Mouse (Mus musculus): ENCODE data around the gene Ube2r2. TPM values are rescaled to one million over a fixed set of nuclear protein-coding genes. Genes with fewer than 3 reads are reported as not detected.

Ube2r2 gene
- polyA plus RNA-seq, 1 experiment from 2014 or later: 86.1 TPM

DNA sequence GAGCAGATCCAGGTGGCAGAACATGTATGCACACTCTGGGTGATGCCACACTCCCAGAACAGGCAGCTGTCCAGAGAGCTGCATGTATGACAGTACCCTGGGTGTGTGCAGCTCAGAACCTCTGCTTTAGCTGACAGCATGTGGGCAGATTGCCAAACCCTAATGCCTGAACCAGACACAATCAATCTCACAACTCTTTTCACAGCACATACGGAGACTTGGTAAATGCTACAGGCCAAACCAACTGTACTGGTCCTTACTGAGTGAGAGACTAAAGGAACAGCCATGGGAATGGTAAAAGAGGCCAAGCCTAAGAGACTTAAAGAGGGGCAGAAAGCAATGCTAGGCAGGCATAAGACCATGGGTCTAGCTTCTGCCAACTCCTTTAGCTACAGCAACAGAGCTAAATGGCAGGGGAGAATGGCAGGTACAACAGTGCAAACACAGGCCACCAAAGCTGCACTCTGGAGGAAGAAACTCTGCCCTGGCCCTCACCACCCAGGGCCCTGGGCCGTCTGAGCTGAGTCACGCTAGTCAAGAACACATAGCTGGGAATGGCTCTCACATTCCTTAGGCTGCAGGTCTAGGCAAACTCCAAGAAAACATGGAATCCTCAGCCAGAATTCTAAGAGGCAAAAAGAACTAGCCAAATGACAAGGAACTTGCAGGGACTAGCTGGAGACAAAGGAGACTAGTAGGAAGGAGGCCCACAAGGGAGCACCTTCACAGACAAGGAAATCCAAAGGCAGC lies 61.5 kb downstream of the Ube2r2 start:
- Histone ChIP-seq H3K4me2 (replicated peaks; ENCODE audit: low read depth, low read length) (no peak overlapping the region), H3K36me3 (ENCODE audit: insufficient read depth, low read length) (peaks cover 84% of the 10 kb centered on the region), H3K9me3 (ENCODE audit: low read length) (no peaks in the 10 kb centered on the region), H3K9ac (replicated peaks; ENCODE audit: low read length) (no peak overlapping the region), H3K27ac (ENCODE audit: low read length) (no peak overlapping the region), H3K4me3 (ENCODE audit: low read length) (no peak overlapping the region), H3K4me1 (ENCODE audit: insufficient read depth, low read length) (no peaks in the 10 kb centered on the region), H3K27me3 (ENCODE audit: insufficient read depth, low read length) (no peaks in the 10 kb centered on the region)
- 76% methylated on average over 3 of the region's 3 CpGs for WGBS
- ATAC-seq (ENCODE audit: low FRiP score, low TSS enrichment): no peak

DNA sequence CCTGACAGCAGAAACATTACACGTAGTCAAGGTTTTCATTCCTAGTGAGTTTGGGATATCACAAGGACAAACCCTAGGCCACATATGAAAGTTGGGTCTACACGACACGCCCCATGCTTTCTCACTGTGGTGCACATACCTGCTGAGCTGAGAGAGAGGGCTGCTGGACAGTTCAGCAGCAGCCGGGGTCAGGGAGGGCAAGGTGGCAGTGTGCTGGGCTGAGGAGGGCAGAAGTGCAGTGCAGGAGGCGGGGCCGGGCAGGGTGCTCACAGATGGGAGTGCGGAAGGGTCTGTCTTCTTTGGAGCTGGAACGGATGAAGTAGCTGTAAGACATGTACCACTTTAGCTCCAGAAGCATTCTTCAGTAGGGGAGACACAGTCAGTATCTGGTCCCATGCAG lies 66.6 kb downstream of the Ube2r2 start:
- H3K4me1 ChIP-seq (ENCODE audit: insufficient read depth, low read length): no peaks in the 10 kb centered on the region
- H3K36me3 ChIP-seq (ENCODE audit: insufficient read depth, low read length): peaks cover 92% of the 10 kb centered on the region
- no peak overlapping the region for H3K4me2 ChIP-seq (replicated peaks; ENCODE audit: low read depth, low read length)
- H3K9me3 ChIP-seq (ENCODE audit: low read length): no peaks in the 10 kb centered on the region
- ATAC-seq (ENCODE audit: low FRiP score, low TSS enrichment): no peak
- H3K27me3 ChIP-seq (ENCODE audit: insufficient read depth, low read length): no peaks in the 10 kb centered on the region
- 90% methylated on average over 8 of the region's 8 CpGs for WGBS
- no peak overlapping the region for H3K27ac ChIP-seq (ENCODE audit: low read length)
- no peak overlapping the region for H3K9ac ChIP-seq (replicated peaks; ENCODE audit: low read length)
- no peak overlapping the region for H3K4me3 ChIP-seq (ENCODE audit: low read length)

DNA sequence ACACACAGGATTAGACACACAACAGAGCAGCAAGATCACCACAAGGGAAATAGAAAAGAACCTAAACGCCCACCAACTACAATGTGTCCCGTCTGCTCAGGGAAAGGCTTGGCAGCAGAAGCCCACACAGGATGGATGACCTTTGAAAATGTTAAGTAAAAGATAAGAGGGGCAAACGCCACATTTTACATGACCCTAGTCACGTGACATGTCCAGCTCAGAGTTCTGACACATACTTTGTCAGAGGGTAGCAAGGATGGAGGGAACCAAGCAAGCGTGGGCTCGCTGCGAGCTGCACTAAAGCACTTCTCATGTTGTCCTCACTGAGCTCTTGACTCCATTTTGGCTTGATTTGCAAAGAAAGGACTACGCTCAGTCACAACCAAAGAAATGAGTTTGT lies 70.2 kb downstream of the Ube2r2 start:
- no peaks in the 10 kb centered on the region for H3K9me3 ChIP-seq (ENCODE audit: low read length)
- 89% methylated on average over 8 of the region's 8 CpGs for WGBS
- H3K9ac ChIP-seq (replicated peaks; ENCODE audit: low read length): no peak overlapping the region
- H3K36me3 ChIP-seq (ENCODE audit: insufficient read depth, low read length): peaks cover 91% of the 10 kb centered on the region
- H3K4me3 ChIP-seq (ENCODE audit: low read length): no peak overlapping the region
- H3K27me3 ChIP-seq (ENCODE audit: insufficient read depth, low read length): no peaks in the 10 kb centered on the region
- no peak overlapping the region for H3K4me2 ChIP-seq (replicated peaks; ENCODE audit: low read depth, low read length)
- H3K4me1 ChIP-seq (ENCODE audit: insufficient read depth, low read length): no peaks in the 10 kb centered on the region
- ATAC-seq (ENCODE audit: low FRiP score, low TSS enrichment): no peak
- no peak overlapping the region for H3K27ac ChIP-seq (ENCODE audit: low read length)

DNA sequence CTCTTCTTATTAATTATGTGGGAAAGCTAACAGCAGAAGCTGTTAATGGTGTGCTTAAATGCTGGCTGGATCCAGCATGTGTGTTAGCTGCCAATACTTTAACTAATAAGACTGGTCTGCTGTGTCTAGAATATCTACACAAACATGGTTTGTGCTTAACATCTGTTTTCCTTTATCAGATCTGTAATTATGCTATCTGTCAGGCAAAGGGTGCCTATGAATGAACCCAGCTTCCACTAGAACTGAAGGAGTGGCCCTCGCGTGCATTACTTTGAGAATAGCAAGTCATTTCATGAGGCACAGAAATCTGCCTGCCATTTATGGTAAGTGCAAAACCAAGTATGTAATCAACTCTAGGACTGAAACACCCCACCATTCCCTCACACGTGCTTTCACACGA lies 72.5 kb downstream of the Ube2r2 start:
- Histone ChIP-seq H3K9ac (replicated peaks; ENCODE audit: low read length) (no peak overlapping the region), H3K27ac (ENCODE audit: low read length) (no peak overlapping the region), H3K4me2 (replicated peaks; ENCODE audit: low read depth, low read length) (no peak overlapping the region), H3K9me3 (ENCODE audit: low read length) (no peaks in the 10 kb centered on the region), H3K27me3 (ENCODE audit: insufficient read depth, low read length) (no peaks in the 10 kb centered on the region), H3K4me3 (ENCODE audit: low read length) (no peak overlapping the region), H3K4me1 (ENCODE audit: insufficient read depth, low read length) (no peaks in the 10 kb centered on the region), H3K36me3 (ENCODE audit: insufficient read depth, low read length) (peaks cover 83% of the 10 kb centered on the region)
- WGBS: 93% methylated on average over 4 of the region's 4 CpGs
- no peak for ATAC-seq (ENCODE audit: low FRiP score, low TSS enrichment)

DNA sequence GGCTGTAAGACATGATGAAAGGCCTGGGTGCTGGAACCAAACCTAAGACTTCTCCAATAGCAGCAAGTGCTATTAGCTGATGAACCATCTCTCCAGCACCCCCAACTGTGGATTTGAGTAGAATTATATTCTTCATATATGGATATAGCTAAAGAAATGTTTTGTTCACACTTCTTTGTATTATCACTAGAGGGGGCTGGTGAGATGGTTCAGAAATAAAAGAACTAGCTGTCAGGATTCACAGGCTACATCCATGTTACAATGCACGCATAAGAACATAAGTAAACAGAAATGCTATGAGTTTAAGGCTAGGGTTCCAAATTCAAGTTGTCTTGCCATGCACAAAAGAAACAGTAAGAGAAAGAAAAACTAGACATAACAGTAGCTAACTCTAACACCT lies 89.9 kb downstream of the Ube2r2 start:
- no peaks in the 10 kb centered on the region for H3K4me1 ChIP-seq (ENCODE audit: insufficient read depth, low read length)
- 73% methylated on average over 1 of the region's 1 CpGs for WGBS

DNA sequence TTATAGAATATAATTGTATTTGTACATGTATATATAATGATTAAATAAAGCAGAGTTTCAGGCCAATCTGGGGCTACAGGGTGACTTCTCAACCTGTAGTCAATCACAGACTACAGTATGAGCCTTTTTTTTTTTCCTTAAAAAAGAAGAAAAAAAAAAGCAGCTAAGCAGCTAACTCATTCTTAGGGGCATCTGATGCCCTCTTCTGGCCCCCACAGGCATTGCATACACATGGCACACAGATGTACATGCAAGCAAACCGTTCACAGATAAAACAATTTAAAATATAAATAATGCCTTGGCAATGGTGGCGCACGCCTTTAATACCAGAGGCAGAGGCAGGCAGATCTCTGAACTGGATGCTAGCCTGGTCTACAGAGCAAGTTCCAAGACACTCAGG lies 90.8 kb downstream of the Ube2r2 start:
- Histone ChIP-seq H3K9me3 (ENCODE audit: low read length) (no peaks in the 10 kb centered on the region), H3K9ac (replicated peaks; ENCODE audit: low read length) (no peak overlapping the region), H3K36me3 (ENCODE audit: insufficient read depth, low read length) (peaks cover 65% of the 10 kb centered on the region), H3K27ac (ENCODE audit: low read length) (no peak overlapping the region), H3K4me2 (replicated peaks; ENCODE audit: low read depth, low read length) (no peak overlapping the region), H3K4me1 (ENCODE audit: insufficient read depth, low read length) (no peaks in the 10 kb centered on the region), H3K4me3 (ENCODE audit: low read length) (no peak overlapping the region), H3K27me3 (ENCODE audit: insufficient read depth, low read length) (no peaks in the 10 kb centered on the region)
- WGBS: 81% methylated on average over 3 of the region's 3 CpGs
- ATAC-seq (ENCODE audit: low FRiP score, low TSS enrichment): no peak

More for the DNA sequence above, 89.9 kb downstream of the Ube2r2 start:
- Histone ChIP-seq H3K9me3 (ENCODE audit: low read length) (no peaks in the 10 kb centered on the region), H3K36me3 (ENCODE audit: insufficient read depth, low read length) (peaks cover 63% of the 10 kb centered on the region), H3K27ac (ENCODE audit: low read length) (no peak overlapping the region), H3K27me3 (ENCODE audit: insufficient read depth, low read length) (no peaks in the 10 kb centered on the region), H3K9ac (replicated peaks; ENCODE audit: low read length) (no peak overlapping the region), H3K4me2 (replicated peaks; ENCODE audit: low read depth, low read length) (no peak overlapping the region), H3K4me3 (ENCODE audit: low read length) (no peak overlapping the region)
- ATAC-seq (ENCODE audit: low FRiP score, low TSS enrichment): no peak

DNA sequence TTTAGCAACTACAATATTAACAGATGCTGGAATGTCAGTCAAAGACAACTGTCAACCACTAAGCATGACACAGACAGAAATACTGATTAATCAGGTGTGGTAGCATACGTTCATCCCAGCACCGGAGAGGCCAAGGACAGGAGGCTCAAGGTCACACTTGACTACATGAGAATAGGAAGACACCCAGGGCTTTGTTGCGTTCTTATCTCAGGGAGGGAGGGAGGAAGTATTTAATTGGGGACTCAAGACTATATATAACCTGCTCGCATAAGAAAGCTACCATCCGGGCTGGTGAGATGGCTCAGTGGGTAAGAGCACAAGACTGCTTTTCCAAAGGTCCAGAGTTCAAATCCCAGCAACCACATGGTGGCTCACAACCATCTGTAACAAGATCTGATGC lies 100.1 kb downstream of the Ube2r2 start:
- no peaks in the 10 kb centered on the region for H3K4me1 ChIP-seq (ENCODE audit: insufficient read depth, low read length)
- no peak overlapping the region for H3K4me2 ChIP-seq (replicated peaks; ENCODE audit: low read depth, low read length)
- 82% methylated on average over 5 of the region's 5 CpGs for WGBS
- H3K9ac ChIP-seq (replicated peaks; ENCODE audit: low read length): no peak overlapping the region
- peaks cover 41% of the 10 kb centered on the region for H3K36me3 ChIP-seq (ENCODE audit: insufficient read depth, low read length)
- ATAC-seq (ENCODE audit: low FRiP score, low TSS enrichment): no peak
- H3K9me3 ChIP-seq (ENCODE audit: low read length): no peaks in the 10 kb centered on the region
- H3K27me3 ChIP-seq (ENCODE audit: insufficient read depth, low read length): no peaks in the 10 kb centered on the region
- no peak overlapping the region for H3K27ac ChIP-seq (ENCODE audit: low read length)
- H3K4me3 ChIP-seq (ENCODE audit: low read length): no peak overlapping the region

DNA sequence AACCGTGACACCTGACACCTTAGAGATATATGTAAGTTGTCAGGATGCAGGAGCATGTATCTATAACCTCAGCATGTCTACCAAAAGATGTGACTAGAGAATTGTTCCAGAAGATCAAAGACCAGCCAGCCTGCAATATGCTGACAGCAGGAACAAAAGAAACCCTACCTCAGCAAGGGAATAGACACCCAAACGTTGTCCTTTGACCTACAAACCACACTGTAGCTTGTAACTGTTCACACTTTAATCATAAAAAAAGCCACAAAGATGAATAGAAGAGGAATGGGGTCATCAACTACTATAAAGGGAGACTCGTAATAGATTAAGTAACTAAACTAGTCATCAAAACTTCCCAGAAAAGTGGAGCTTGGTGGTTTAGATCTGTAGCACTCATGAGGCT lies 105.4 kb downstream of the Ube2r2 start:
- no peak overlapping the region for H3K4me3 ChIP-seq (ENCODE audit: low read length)
- ATAC-seq (ENCODE audit: low FRiP score, low TSS enrichment): no peak
- no peak overlapping the region for H3K9ac ChIP-seq (replicated peaks; ENCODE audit: low read length)
- no peaks in the 10 kb centered on the region for H3K9me3 ChIP-seq (ENCODE audit: low read length)
- 75% methylated on average over 3 of the region's 3 CpGs for WGBS
- H3K27me3 ChIP-seq (ENCODE audit: insufficient read depth, low read length): no peaks in the 10 kb centered on the region
- H3K4me2 ChIP-seq (replicated peaks; ENCODE audit: low read depth, low read length): no peak overlapping the region
- no peak overlapping the region for H3K27ac ChIP-seq (ENCODE audit: low read length)
- H3K4me1 ChIP-seq (ENCODE audit: insufficient read depth, low read length): no peaks in the 10 kb centered on the region
- peaks cover 10% of the 10 kb centered on the region for H3K36me3 ChIP-seq (ENCODE audit: insufficient read depth, low read length)

Other genes starting within 250 kb of the Ube2r2 start
- not detected in 2 replicates for gene Spink4, start 215.7 kb upstream of the Ube2r2 start, polyA plus RNA-seq (2015; fragmentation: Nextera tagmentation; extraction: Ambion mirVana)
- gene Bag1, start 187.4 kb upstream of the Ube2r2 start, polyA plus RNA-seq (2015; fragmentation: Nextera tagmentation; extraction: Ambion mirVana): 210 and 215 TPM in 2 replicates
- gene Chmp5, start 187.3 kb upstream of the Ube2r2 start, polyA plus RNA-seq (2015; fragmentation: Nextera tagmentation; extraction: Ambion mirVana): 120 and 123 TPM in 2 replicates
- gene Nfx1, start 164.8 kb upstream of the Ube2r2 start, polyA plus RNA-seq (2015; fragmentation: Nextera tagmentation; extraction: Ambion mirVana): 92.0 and 94.7 TPM in 2 replicates
- gene Aqp7, start 87.6 kb upstream of the Ube2r2 start, polyA plus RNA-seq (2015; fragmentation: Nextera tagmentation; extraction: Ambion mirVana): 1.2 and 2.4 TPM in 2 replicates
- 55.3 and 56.8 TPM in 2 replicates for gene Aqp3, start 37.6 kb upstream of the Ube2r2 start, polyA plus RNA-seq (2015; fragmentation: Nextera tagmentation; extraction: Ambion mirVana)
- gene Nol6, start 11.3 kb upstream of the Ube2r2 start, polyA plus RNA-seq (2015; fragmentation: Nextera tagmentation; extraction: Ambion mirVana): 34.7 and 37.8 TPM in 2 replicates
- 64.5 and 76.4 TPM in 2 replicates for gene Ubap2, start 139.4 kb downstream of the Ube2r2 start, polyA plus RNA-seq (2015; fragmentation: Nextera tagmentation; extraction: Ambion mirVana)
- gene Dcaf12, start 179.1 kb downstream of the Ube2r2 start, polyA plus RNA-seq (2015; fragmentation: Nextera tagmentation; extraction: Ambion mirVana): 75.8 and 76.6 TPM in 2 replicates
- 59.9 and 62.7 TPM in 2 replicates for gene Ubap1, start 213.3 kb downstream of the Ube2r2 start, polyA plus RNA-seq (2015; fragmentation: Nextera tagmentation; extraction: Ambion mirVana)

Data from kidney, embryonic 16.5 days (tissue).